Mouse (Mus musculus): ENCODE data around the gene Akr1c19.

- TF ChIP-seq EP300 (optimal IDR thresholded peaks at IDR 0.05) (no peak), CTCF (IDR thresholded peaks at IDR 0.05; ENCODE audit: low read depth) (no peak)
Observed at GRCm38 (mm10) chr13:4244861-4245559, 16.5 kb downstream of the Akr1c19 start.

Data from stomach, postnatal 0 days (tissue).